Mouse (Mus musculus): ENCODE data around the gene Nudt13. TPM values are rescaled to one million over a fixed set of nuclear protein-coding genes. Genes with fewer than 3 reads are reported as not detected.

Gene Nudt13
- polyA plus RNA-seq, 2 experiments = 2.6 to 6.1 TPM

- Histone ChIP-seq H3K27ac (no peak overlapping the region), H3K27me3 (ENCODE audit: control insufficient read depth, insufficient read depth, low read length) (no peaks in the 10 kb centered on the region), H3K4me3 (ENCODE audit: insufficient read depth in 1 of 2, low read depth in 2 of 2, low read length in 2 of 2) (no peak overlapping the region), H3K36me3 (replicated peaks; ENCODE audit: control insufficient read depth, insufficient read depth, low read depth) (peaks cover 17% of the 10 kb centered on the region), H3K9ac (replicated peaks) (no peak overlapping the region), H3K9me3 (ENCODE audit: control insufficient read depth, low read length) (no peaks in the 10 kb centered on the region), H3K4me1 (replicated peaks; ENCODE audit: control insufficient read depth in 2 of 2, insufficient read depth in 2 of 2, low read length in 1 of 2) (no peaks in the 10 kb centered on the region), H3K4me2 (ENCODE audit: low read depth) (no peak overlapping the region)
- TF ChIP-seq EP300 (IDR thresholded peaks at IDR 0.05; ENCODE audit: low read depth) (no peak), CTCF (IDR thresholded peaks at IDR 0.05; ENCODE audit: low read depth) (no peak)
- WGBS (ENCODE audit: insufficient replicate concordance) = 73% methylated on average over 5 of the region's 5 CpGs
- ATAC-seq (ENCODE audit: insufficient read depth) = no peak
- DNase-seq (ENCODE audit: low read depth in 3 of 3, low spot score in 3 of 3) = no peak
Measured at GRCm38 (mm10) chr14:20339415-20339814, 44.9 kb downstream of the Nudt13 start.

- Histone ChIP-seq H3K27ac (no peak overlapping the region), H3K4me3 (ENCODE audit: insufficient read depth in 1 of 2, low read depth in 2 of 2, low read length in 2 of 2) (no peak overlapping the region), H3K9ac (replicated peaks) (no peak overlapping the region), H3K36me3 (replicated peaks; ENCODE audit: control insufficient read depth, insufficient read depth, low read depth) (peaks cover 17% of the 10 kb centered on the region), H3K9me3 (ENCODE audit: control insufficient read depth, low read length) (no peaks in the 10 kb centered on the region), H3K4me1 (replicated peaks; ENCODE audit: control insufficient read depth in 2 of 2, insufficient read depth in 2 of 2, low read length in 1 of 2) (peaks cover 0 to 2% of the 10 kb centered on the region in 2 experiments; a peak in 2 of 4 replicates), H3K4me2 (ENCODE audit: low read depth) (peak overlapping the region; percentile 49; the same call in 1 of the 2 replicates), H3K27me3 (ENCODE audit: control insufficient read depth, insufficient read depth, low read length) (no peaks in the 10 kb centered on the region)
- 80% methylated on average over 8 of the region's 8 CpGs for WGBS (ENCODE audit: insufficient replicate concordance)
- DNase-seq (ENCODE audit: low read depth in 3 of 3, low spot score in 3 of 3) (peak in 2 of 3 experiments; percentile 28 to 40), ATAC-seq (ENCODE audit: insufficient read depth) (no peak)
- TF ChIP-seq EP300 (IDR thresholded peaks at IDR 0.05; ENCODE audit: low read depth) (no peak), CTCF (IDR thresholded peaks at IDR 0.05; ENCODE audit: low read depth) (peak; percentile 74)
Measured at GRCm38 (mm10) chr14:20340149-20340548, 45.7 kb downstream of the Nudt13 start.

- WGBS (ENCODE audit: insufficient replicate concordance) = 50% methylated on average over 7 of the region's 7 CpGs
- Histone ChIP-seq H3K27ac (no peak overlapping the region), H3K4me3 (ENCODE audit: insufficient read depth in 1 of 2, low read depth in 2 of 2, low read length in 2 of 2) (peak overlapping the region in 1 of 2 experiments; percentile 28; a peak in 2 of 4 replicates), H3K36me3 (replicated peaks; ENCODE audit: control insufficient read depth, insufficient read depth, low read depth) (peaks cover 12% of the 10 kb centered on the region), H3K9ac (replicated peaks) (no peak overlapping the region), H3K9me3 (ENCODE audit: control insufficient read depth, low read length) (no peaks in the 10 kb centered on the region), H3K4me2 (ENCODE audit: low read depth) (peak overlapping the region; percentile 49), H3K27me3 (ENCODE audit: control insufficient read depth, insufficient read depth, low read length) (no peaks in the 10 kb centered on the region), H3K4me1 (replicated peaks; ENCODE audit: control insufficient read depth in 2 of 2, insufficient read depth in 2 of 2, low read length in 1 of 2) (peaks cover 0 to 5% of the 10 kb centered on the region in 2 experiments; a peak in 2 of 4 replicates)
- no peak for ATAC-seq (ENCODE audit: insufficient read depth)
- TF ChIP-seq EP300 (IDR thresholded peaks at IDR 0.05; ENCODE audit: low read depth) (no peak), CTCF (IDR thresholded peaks at IDR 0.05; ENCODE audit: low read depth) (no peak)
- DNase-seq (ENCODE audit: low read depth in 3 of 3, low spot score in 3 of 3) = peak in 1 of 3 experiments; percentile 51
Measured at GRCm38 (mm10) chr14:20340866-20341265, 46.4 kb downstream of the Nudt13 start.

GRCm38 (mm10) chr14:20345885-20346284, 51.4 kb downstream of the Nudt13 start:
- TF ChIP-seq CTCF (IDR thresholded peaks at IDR 0.05; ENCODE audit: low read depth) (no peak), EP300 (IDR thresholded peaks at IDR 0.05; ENCODE audit: low read depth) (no peak)
- no peaks in the 10 kb centered on the region for H3K27me3 ChIP-seq (ENCODE audit: control insufficient read depth, insufficient read depth, low read length)
- H3K4me1 ChIP-seq (replicated peaks; ENCODE audit: control insufficient read depth in 2 of 2, insufficient read depth in 2 of 2, low read length in 1 of 2) = peaks cover 13% of the 10 kb centered on the region in 2 experiments
- WGBS (ENCODE audit: insufficient replicate concordance) = 84% methylated on average over 9 of the region's 9 CpGs
- H3K36me3 ChIP-seq (replicated peaks; ENCODE audit: control insufficient read depth, insufficient read depth, low read depth) = no peaks in the 10 kb centered on the region; the same call in 1 of the 2 replicates
- H3K9ac ChIP-seq (replicated peaks) = no peak overlapping the region
- H3K27ac ChIP-seq = no peak overlapping the region
- no peak for DNase-seq (ENCODE audit: low read depth in 3 of 3, low spot score in 3 of 3)
- no peak overlapping the region for H3K4me3 ChIP-seq (ENCODE audit: insufficient read depth in 1 of 2, low read depth in 2 of 2, low read length in 2 of 2)
- no peaks in the 10 kb centered on the region for H3K9me3 ChIP-seq (ENCODE audit: control insufficient read depth, low read length)
- no peak for ATAC-seq (ENCODE audit: insufficient read depth)
- H3K4me2 ChIP-seq (ENCODE audit: low read depth) = no peak overlapping the region

GRCm38 (mm10) chr14:20347441-20347990, 53.0 kb downstream of the Nudt13 start:
- H3K27me3 ChIP-seq (ENCODE audit: control insufficient read depth, insufficient read depth, low read length) = no peaks in the 10 kb centered on the region
- TF ChIP-seq EP300 (IDR thresholded peaks at IDR 0.05; ENCODE audit: low read depth) = no peak
- no peak for TF ChIP-seq CTCF (IDR thresholded peaks at IDR 0.05; ENCODE audit: low read depth)
- peak overlapping the region; percentile 44 for H3K27ac ChIP-seq
- WGBS (ENCODE audit: insufficient replicate concordance) = 3% methylated on average over 15 of the region's 15 CpGs
- ATAC-seq (ENCODE audit: insufficient read depth) = peak; percentile 61
- H3K4me1 ChIP-seq (replicated peaks; ENCODE audit: control insufficient read depth in 2 of 2, insufficient read depth in 2 of 2, low read length in 1 of 2) = peaks cover 13% of the 10 kb centered on the region in 2 experiments
- H3K9me3 ChIP-seq (ENCODE audit: control insufficient read depth, low read length) = no peaks in the 10 kb centered on the region
- DNase-seq (ENCODE audit: low read depth in 3 of 3, low spot score in 3 of 3) = peak in 1 of 3 experiments; percentile 22
- peak overlapping the region; percentile 90 for H3K4me2 ChIP-seq (ENCODE audit: low read depth)
- H3K9ac ChIP-seq (replicated peaks) = peak overlapping the region; percentile 86
- no peaks in the 10 kb centered on the region; the same call in 1 of the 2 replicates for H3K36me3 ChIP-seq (replicated peaks; ENCODE audit: control insufficient read depth, insufficient read depth, low read depth)
- H3K4me3 ChIP-seq (ENCODE audit: insufficient read depth in 1 of 2, low read depth in 2 of 2, low read length in 2 of 2) = peak overlapping the region; percentile 83 to 96

Measured in liver, embryonic 14.5 days (tissue).